Mouse (Mus musculus) heart, postnatal 0 days (tissue): ENCODE measurements around the gene 4930402H24Rik. TPM values are rescaled to one million over a fixed set of nuclear protein-coding genes. Genes with fewer than 3 reads are reported as not detected.

Source experiments
- ATAC-seq: fragments of 200-750 bp; cut with Nextera tagmentation; 2 replicates; pipeline ENCODE4 v1.8.0; 2017; ENCODE audit warnings: low read depth, moderate number of reproducible peaks, moderate library complexity; ENCODE audit not compliant: insufficient read depth
- DNase-seq: peaks from one replicate; pipeline ENCODE4 v3.0.0-alpha.2; 2016; ENCODE audit warnings: low spot score
- H3K27ac ChIP-seq: fragments of 300-500 bp; sonication (generic); 2 replicates; pipeline ENCODE4 v1.5.1; 2014; ENCODE audit warnings: low read depth, mild to moderate bottlenecking
- H3K27me3 ChIP-seq: fragments of 300-500 bp; sonication (generic); 2 replicates; pipeline ENCODE4 v1.6.1; 2014; ENCODE audit warnings: low read length, mixed read lengths; ENCODE audit not compliant: control insufficient read depth, insufficient read depth
- H3K36me3 ChIP-seq: fragments of 300-500 bp; sonication (generic); replicated peaks from 2 replicates; pipeline ENCODE4 v1.6.1; 2014; ENCODE audit warnings: low read length, mixed read lengths; ENCODE audit not compliant: control insufficient read depth, insufficient read depth
- H3K4me1 ChIP-seq: fragments of 300-500 bp; sonication (generic); 2 replicates; pipeline ENCODE4 v1.6.1; 2014; ENCODE audit warnings: antibody characterized with exemption; ENCODE audit not compliant: control insufficient read depth, insufficient read depth
- H3K4me2 ChIP-seq: fragments of 300-500 bp; sonication (generic); 2 replicates; pipeline ENCODE4 v1.6.1; 2014; ENCODE audit warnings: low read depth, mild to moderate bottlenecking, low read length, moderate library complexity
- H3K4me3 ChIP-seq: fragments of 300-500 bp; sonication (generic); 2 replicates; pipeline ENCODE4 v1.5.1; 2014; ENCODE audit warnings: low read depth, low read length
- H3K9ac ChIP-seq: fragments of 300-500 bp; sonication (generic); replicated peaks from 2 replicates; pipeline ENCODE4 v1.6.1; 2014; ENCODE audit warnings: low read depth, low read length, mixed read lengths
- H3K9me3 ChIP-seq: fragments of 300-500 bp; sonication (generic); replicated peaks from 2 replicates; pipeline ENCODE4 v1.6.1; 2016; ENCODE audit warnings: low read length; ENCODE audit not compliant: control insufficient read depth
- CTCF ChIP-seq: IDR thresholded peaks from 2 replicates; pipeline ENCODE4 v1.5.1; 2016; ENCODE audit warnings: antibody characterized with exemption, control low read depth, low read depth
- EP300 ChIP-seq: IDR thresholded peaks from 2 replicates; pipeline ENCODE4 v1.6.1; 2016; ENCODE audit warnings: antibody characterized with exemption, low read depth
- WGBS: fragments of 180-500 bp; shearing (Covaris S2); extraction: QIAGEN DNeasy Blood & Tissue Kit; methylation state at CpG from one replicate; pipeline ENCODE4 v1.1.7; 2014; 5-methylcytosine and 5-hydroxymethylcytosine counted together
- polyA plus RNA-seq: library from polyadenylated mRNA; unstranded; fragments of >200 nt; fragmentation: Nextera tagmentation; extraction: Ambion mirVana; gene quantifications from 2 replicates; pipeline ENCODE4 v1.2.1, GENCODE M21; 2015
- total RNA-seq: library from RNA; depleted of rRNA; stranded (reverse); fragments of >200 nt; gene quantifications from 2 replicates; pipeline ENCODE4 v1.2.3, GENCODE M21; 2014; ENCODE audit warnings: low replicate concordance

The 4930402H24Rik gene
- total and polyA plus RNA-seq, 2 experiments from 2014 or later = 41.8 to 89.9 TPM

DNA sequence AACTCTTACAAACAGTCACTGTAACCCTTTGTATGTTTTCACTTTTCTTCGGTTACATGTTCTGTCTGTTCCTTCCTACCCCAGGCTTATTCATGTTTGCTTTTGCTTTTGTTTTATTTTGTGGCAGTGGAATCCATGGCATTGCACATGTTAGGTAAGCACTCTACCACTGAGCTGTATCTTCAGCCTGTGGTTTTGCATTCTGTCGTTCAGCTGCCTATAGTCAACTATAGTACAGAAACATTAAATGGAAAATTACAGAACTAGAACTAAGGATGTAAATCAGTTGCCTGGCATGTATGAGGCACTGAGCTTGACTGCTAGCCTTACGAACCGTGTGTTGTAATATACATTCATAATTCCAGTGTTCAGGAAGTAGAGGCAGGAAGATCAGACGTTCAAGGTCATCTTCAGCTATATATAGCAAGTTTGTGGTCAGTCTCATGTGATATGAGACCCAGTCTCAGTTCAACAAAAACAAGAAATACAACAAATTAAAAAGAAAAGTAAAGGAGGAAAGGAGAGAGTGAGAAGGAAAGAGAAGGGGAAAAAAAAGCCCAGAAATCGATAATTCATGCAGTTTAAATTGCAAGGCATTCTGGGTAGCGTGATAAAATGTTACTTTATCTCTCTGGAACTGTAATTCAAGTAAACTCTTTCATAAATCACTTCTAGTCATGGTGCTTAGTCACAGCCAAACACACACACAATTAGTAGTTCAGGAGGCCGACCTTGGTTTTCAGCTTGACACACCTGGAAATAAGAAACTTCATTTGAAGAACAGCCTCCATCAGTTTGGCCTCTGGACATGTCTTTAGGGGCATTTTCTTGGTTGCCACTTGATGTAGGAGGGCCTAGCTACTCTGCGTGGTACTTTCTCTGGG is 54.6 kb downstream of the 4930402H24Rik start:
- TF ChIP-seq EP300 (no peak), CTCF (no peak)
- Histone ChIP-seq H3K9ac (no peak overlapping the region), H3K36me3 (no peaks in the 10 kb centered on the region), H3K4me1 (peaks cover 11% of the 10 kb centered on the region; the same call in 1 of the 2 replicates), H3K27me3 (no peaks in the 10 kb centered on the region), H3K4me3 (no peak overlapping the region), H3K4me2 (no peak overlapping the region), H3K27ac (no peak overlapping the region), H3K9me3 (no peaks in the 10 kb centered on the region)
- WGBS = 69% methylated on average over 9 of the region's 9 CpGs
- no peak for ATAC-seq
- DNase-seq = no peak

DNA sequence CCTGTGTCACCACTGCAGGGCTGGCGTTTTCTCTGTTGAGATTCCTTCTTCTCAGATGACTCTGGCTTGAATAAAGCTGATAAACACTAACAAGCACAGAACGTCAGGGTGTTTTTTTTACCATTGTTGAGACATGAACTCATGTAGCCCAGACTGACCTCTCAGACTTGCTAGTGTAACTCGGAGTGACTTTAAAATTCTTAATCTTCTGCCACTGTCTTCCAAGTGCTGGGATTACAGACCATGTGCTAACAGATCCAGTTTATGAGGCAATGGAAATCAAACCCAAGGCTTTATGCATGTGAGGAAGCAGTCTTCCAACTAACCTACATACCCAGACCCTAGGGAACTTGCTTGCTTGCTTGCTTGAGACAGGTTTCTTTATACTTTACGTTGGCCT is 56.5 kb downstream of the 4930402H24Rik start:
- DNase-seq = no peak
- TF ChIP-seq EP300 = no peak
- no peak for TF ChIP-seq CTCF
- no peak overlapping the region for H3K27ac ChIP-seq
- no peaks in the 10 kb centered on the region for H3K27me3 ChIP-seq
- H3K4me3 ChIP-seq = no peak overlapping the region
- no peak overlapping the region for H3K9ac ChIP-seq
- H3K9me3 ChIP-seq = no peaks in the 10 kb centered on the region
- no peak overlapping the region for H3K4me2 ChIP-seq
- no peaks in the 10 kb centered on the region for H3K36me3 ChIP-seq
- no peak for ATAC-seq
- H3K4me1 ChIP-seq = peaks cover 11% of the 10 kb centered on the region; the same call in 1 of the 2 replicates
- 59% methylated on average over 4 of the region's 4 CpGs for WGBS

DNA sequence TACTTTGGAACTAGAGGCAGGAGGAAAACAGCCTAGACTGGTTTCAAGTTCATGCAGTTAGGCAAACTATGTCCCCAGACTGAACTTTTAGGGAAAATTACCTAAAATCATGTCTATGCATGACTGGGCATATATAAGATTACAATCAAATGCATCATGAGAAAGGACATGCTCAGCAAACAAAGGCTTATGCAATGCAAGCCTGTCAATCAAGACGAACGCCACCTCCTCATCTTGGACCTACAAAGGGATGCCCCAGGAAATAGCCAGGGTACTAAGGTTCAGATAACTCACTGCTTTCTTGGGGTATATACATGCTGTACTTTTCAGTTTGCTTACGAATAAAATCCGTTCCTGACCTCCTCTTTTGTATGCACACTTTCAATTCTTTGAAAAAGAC is 57.9 kb downstream of the 4930402H24Rik start:
- ATAC-seq (no peak), DNase-seq (no peak)
- no peaks in the 10 kb centered on the region for H3K36me3 ChIP-seq
- no peak overlapping the region for H3K4me3 ChIP-seq
- no peaks in the 10 kb centered on the region for H3K27me3 ChIP-seq
- no peak overlapping the region for H3K9ac ChIP-seq
- TF ChIP-seq EP300 = no peak
- no peak for TF ChIP-seq CTCF
- H3K9me3 ChIP-seq = no peaks in the 10 kb centered on the region
- no peak overlapping the region for H3K27ac ChIP-seq
- 84% methylated on average over 4 of the region's 4 CpGs for WGBS
- peaks cover 15% of the 10 kb centered on the region; the same call in 1 of the 2 replicates for H3K4me1 ChIP-seq
- H3K4me2 ChIP-seq = no peak overlapping the region

- 14% methylated on average over 2 of the region's 2 CpGs for WGBS
- TF ChIP-seq EP300 (0 out of 2 replicates have a peak, but pooled peaks have one; percentile 34), CTCF (no peak)
- Histone ChIP-seq H3K4me2 (no peak overlapping the region), H3K4me1 (peaks cover 11% of the 10 kb centered on the region), H3K9ac (no peak overlapping the region), H3K4me3 (no peak overlapping the region), H3K36me3 (no peaks in the 10 kb centered on the region), H3K27ac (peak overlapping the region; percentile 27; the same call in 1 of the 2 replicates), H3K27me3 (no peaks in the 10 kb centered on the region), H3K9me3 (no peaks in the 10 kb centered on the region)
- ATAC-seq (peak; percentile 10; the same call in 1 of the 2 replicates), DNase-seq (peak; percentile 69)
Measured at GRCm38 (mm10) chr2:130843623-130844022, 62.6 kb downstream of the 4930402H24Rik start.

DNA sequence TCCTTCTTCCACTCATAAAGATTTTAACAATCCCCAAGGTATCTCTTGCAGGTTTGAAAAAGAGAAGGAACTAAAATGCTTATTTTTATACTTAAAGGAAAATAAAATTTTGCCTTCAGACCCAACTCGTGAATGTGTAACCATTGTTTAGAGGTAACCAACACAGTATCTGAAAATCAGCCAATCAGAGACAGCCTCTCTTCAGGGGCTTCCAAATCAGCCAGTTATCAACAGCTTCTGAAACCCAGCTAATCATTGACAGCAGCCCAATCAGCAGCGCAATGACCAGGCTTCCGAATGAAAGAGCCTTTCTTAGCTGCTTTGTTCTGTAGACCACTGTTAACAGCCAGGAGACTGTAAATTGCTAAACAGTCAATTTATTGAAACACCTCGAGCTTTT is 65.4 kb downstream of the 4930402H24Rik start:
- no peak for DNase-seq
- Histone ChIP-seq H3K36me3 (peaks cover under 1% of the 10 kb centered on the region; the same call in 1 of the 2 replicates), H3K9ac (no peak overlapping the region), H3K9me3 (no peaks in the 10 kb centered on the region), H3K27me3 (no peaks in the 10 kb centered on the region), H3K4me1 (peaks cover 17% of the 10 kb centered on the region), H3K4me3 (no peak overlapping the region), H3K27ac (0 out of 2 replicates have a peak overlapping the region, but pooled peaks have one; percentile 94), H3K4me2 (peak overlapping the region; percentile 66; the same call in 1 of the 2 replicates)
- no peak for ATAC-seq
- 23% methylated on average over 4 of the region's 4 CpGs for WGBS
- TF ChIP-seq EP300 = no peak
- TF ChIP-seq CTCF = no peak
